Mouse (Mus musculus) kidney, embryonic 14.5 days (tissue): ENCODE results near the gene Donson. TPM values are rescaled to one million over a fixed set of nuclear protein-coding genes. Genes with fewer than 3 reads are reported as not detected.

Experiments
- polyA plus RNA-seq: library from polyadenylated mRNA; unstranded; fragments of >200 nt; fragmentation: Nextera tagmentation; extraction: Ambion mirVana; gene quantifications from 2 replicates; pipeline ENCODE4 v1.2.1, GENCODE M21; 2014

Gene Donson
- polyA plus RNA-seq, 1 experiment from 2014 or later: 25.6 TPM

Other genes starting within 250 kb of the Donson start
- 37.8 and 69.6 TPM in 2 replicates for gene Ifnar1, start 203.5 kb downstream of the Donson start, polyA plus RNA-seq
- 36.0 and 45.7 TPM in 2 replicates for gene Ifngr2, start 141.7 kb downstream of the Donson start, polyA plus RNA-seq
- 20.0 and 34.7 TPM in 2 replicates for gene Tmem50b, start 91.0 kb downstream of the Donson start, polyA plus RNA-seq
- 2.9 and 3.0 TPM in 2 replicates for gene Dnajc28, start 69.7 kb downstream of the Donson start, polyA plus RNA-seq
- gene Gart, start 41.8 kb downstream of the Donson start, polyA plus RNA-seq: 90.5 and 128 TPM in 2 replicates
- 160 and 167 TPM in 2 replicates for gene Son, start 41.3 kb downstream of the Donson start, polyA plus RNA-seq
- gene Cryzl1, start 40.2 kb upstream of the Donson start, polyA plus RNA-seq: 77.3 and 82.4 TPM in 2 replicates
- gene Itsn1, start 40.5 kb upstream of the Donson start, polyA plus RNA-seq: 18.8 and 27.7 TPM in 2 replicates